Mouse (Mus musculus) B cell, adult 2 months (primary cell): ENCODE data around the gene Hmgcr.

Source experiments
- DNase-seq, 2 experiments: peaks; one replicate each; pipeline ENCODE4 v3.0.0; 2022

Gene Hmgcr

DNA sequence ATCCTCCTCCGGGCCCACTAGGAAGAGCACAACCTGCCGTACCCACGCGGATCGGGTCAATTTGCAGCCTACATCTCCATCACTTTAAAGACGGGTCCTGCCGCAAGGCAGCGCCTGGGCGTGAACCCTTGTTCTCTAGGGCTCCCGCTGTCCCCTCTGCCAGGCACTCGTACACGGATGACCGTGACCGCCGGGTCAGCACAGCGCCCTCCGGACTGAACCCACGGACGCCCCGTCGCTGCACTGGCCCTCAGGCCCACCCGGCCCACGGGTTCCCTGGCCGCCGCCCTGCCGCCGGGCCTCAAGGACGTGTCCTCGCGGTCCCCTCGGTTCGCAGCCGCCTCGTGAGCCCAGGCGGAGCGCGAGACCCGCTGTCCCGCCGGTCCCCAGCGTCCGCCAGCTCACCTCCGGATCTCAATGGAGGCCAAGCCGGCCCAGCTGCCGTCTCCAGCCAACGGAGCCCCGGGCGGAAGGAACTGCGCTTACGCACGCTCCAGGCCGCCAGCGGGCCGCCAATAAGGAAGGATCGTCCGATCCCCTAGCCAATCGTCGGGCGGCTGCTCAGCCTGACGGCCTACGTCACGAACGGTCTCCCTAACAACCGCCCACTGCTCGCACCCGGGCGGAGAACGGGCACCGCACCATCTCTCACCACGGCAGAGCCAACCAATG is at the start of gene Hmgcr:
Gene Hmgcr, minus strand, starts transcription at position 531 of the 672 bp plus-strand sequence.
- DNase-seq: peak; percentile 94 to 95

DNA sequence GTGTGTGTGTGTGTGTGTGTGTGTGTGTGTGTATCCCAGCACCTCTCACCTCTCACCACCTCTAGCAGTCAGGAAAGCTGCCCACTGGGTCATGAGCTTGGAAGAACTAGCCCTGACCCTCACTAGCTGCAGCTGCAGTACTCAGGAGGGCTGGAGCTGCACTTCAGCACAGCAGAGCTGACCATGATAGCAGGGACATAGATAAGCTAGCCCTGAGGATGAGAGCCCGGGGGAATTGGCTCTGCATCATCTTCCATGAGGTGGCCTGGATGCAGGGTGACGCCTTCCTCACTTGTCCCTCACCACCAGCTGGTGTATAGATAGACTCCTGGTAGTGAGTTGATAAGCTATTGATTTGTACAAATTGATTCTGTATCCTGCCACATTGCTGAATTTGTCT is 49.3 kb upstream of the Hmgcr start:
- no peak for DNase-seq

DNA sequence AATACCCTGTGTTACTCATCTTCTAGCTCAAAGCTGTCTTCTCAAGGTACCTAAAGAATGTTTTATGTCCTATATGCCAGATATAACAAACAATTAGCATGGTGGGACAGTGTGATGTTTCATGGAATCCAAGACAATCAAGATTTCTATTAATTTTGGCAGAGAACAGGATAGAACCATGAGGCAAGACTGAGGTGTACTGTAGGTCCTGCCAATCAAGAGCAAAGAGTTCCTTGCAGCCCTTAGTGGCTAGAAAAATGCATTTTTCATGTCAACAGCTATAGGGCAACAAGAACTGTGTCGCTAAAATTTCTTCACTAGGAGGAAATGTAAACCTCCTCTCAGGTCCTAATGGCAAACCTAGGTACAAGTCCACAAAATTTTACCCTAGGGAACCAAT is 47.1 kb upstream of the Hmgcr start:
- DNase-seq: no peak

DNA sequence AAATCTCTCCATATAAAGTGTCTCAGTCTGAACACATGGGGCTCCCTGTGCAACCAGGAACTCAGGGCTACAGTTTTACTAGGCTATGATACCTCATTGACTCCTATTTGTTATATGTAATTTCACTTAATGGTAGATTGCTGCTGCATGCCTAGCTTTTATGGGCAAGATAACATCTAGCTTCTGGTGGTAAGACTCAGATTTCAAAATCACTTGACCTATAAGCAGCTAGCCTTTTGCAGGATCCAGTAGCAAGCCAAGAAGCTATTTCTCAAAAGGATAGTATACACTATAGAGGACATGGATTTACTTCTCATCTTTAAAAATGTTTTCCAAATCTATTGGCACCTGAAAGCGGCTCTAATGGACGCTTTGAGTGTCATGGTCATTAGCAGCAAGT is 45.6 kb upstream of the Hmgcr start:
- DNase-seq: no peak

DNA sequence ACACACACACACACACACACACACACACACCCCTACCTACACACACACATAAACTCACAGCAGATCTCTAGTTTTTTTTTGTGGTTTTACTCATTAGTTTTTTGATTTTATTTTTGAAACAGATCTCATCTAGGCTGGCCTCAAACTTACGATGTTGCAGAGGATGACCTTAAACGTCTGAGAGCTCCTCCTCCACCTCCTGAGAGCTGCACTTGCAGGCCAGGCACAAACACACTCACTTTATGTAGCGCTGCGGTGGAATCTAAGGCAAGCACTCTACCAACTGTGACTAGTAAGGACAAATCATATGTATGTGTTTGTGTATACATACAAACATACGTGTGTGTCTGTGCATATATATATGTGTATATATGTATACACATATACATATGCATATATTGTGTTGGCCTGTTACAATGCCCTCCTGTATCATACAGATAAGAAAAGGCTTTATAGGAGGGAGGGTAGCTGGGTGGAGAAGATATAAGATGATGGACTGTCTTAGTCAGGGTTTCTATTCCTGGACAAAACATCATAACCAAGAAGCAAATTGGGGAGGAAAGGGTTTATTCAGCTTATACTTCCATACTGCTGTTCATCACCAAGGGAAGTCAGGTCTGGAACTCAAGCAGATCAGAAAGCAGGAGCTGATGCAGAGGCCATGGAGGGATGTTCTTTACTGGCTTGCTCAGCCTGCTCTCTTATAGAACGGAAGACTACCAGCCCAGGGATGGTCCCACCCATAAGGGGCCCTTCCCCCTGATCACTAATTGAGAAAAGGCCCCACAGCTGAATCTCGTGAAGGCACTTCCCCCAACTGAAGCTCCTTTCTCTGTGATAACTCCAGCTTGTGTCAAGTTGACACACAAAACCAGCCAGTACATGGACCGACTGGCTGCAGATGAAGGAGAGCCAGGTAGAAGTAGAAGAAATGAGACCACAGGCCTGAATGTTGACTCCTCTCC is 38.8 kb upstream of the Hmgcr start:
- DNase-seq: no peak

DNA sequence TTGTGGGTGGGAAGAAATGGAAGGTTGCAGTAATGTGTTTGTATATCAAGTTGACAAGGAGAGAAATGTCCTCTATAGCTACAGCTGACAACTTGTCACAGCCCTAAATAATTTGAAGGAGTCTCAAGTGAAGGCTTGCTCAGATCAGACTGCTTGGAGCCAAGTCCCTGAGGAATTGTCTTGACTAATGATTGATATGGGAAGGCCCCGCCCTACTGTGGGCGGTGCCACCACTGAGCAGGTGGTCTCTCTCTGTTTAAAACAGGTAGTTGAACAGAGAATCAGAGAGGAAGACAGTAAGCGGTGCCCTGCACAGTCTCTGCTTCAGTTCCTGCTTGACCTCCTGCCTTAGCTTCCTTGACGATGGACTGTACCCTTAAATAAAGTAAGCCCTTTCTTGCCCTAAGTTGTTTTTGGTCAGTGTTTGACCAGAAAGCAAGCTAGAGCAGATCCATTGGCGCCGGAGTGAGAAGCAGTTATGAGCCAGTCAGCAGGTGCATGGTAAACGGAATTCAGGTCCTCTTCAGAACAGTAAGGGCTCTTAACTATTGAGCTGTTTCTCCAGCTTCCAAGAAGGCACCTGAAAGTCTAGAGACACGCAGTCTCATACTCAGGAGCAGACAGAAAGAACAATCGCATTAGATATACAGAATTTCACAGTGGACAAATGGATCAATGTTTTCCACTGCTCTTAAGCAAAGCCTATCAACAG is 32.0 kb upstream of the Hmgcr start:
- no peak for DNase-seq

DNA sequence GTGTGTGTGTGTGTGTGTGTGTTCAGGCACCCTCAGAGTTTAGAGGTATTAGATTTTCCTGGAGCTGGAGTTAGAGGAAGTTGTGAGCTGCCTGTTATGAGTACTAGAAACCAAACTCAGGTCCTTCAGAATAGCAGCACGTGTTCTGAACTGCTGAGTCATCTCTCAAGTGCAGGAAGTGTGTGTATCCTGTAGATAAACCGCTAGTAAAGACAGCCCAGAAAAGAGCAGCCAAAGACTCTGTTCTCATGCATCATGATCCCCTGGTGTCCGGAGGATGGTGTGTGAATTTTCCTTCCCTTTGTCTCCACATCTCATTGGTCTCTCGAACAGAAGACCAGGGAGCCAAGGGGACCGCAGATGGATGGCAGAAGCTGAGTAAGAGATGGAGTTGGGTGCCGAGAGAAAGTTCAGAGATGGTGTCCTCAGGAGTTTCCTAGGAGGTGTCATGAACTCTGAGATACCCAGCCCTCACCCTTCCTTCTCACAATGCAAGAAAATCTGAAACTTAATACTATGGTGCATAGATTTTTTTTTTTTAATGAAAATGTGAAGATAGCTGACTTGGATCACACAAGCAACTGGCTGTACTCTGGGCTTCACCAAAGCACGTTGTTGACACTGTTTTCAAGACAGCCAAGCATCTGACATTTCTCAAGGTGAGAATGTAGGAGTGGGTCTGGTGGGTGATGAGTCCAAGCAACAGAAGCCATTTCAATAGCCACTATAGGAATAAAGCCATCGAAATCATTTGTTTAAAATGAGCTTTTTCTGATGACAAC is 27.3 kb upstream of the Hmgcr start:
- DNase-seq: peak in 1 of 2 experiments; percentile 1

DNA sequence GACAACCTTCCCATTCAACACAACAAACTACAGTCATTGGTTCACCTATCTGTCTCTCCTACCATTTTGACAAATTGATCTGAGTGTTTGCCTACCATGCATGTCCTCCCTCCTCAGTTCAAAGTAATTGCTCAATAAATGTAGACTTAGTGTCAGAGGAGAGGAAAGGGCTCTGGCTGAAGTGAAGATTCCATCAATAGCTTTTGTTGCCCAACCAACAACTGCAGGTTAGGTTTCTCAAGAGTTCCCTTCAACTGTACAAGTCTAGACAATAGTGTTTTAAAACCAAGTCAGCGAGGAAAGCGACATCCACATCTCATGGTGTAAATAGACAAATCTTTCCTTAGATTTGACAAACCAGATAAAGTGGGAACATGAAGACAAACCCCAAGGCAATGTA is 24.7 kb upstream of the Hmgcr start:
- no peak for DNase-seq

DNA sequence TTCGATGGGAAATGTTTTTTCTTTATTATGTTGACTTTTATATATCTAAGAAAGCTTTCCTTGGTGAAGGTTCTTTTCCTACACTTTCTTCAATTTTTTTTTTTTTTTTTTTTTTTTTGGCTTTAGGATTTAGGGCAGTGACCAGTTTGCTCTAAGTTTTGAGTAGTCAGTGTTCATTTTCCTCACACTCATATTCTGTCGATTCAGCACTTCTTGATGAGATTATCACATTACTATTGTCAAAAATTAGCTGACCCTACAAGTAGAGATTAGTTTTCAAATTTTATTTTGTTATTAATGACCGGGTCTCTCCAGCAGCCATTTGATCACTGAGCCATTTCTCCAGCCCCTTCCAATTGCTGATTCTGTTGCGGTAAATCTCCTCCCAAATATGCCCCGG is 19.2 kb upstream of the Hmgcr start:
- DNase-seq: no peak

DNA sequence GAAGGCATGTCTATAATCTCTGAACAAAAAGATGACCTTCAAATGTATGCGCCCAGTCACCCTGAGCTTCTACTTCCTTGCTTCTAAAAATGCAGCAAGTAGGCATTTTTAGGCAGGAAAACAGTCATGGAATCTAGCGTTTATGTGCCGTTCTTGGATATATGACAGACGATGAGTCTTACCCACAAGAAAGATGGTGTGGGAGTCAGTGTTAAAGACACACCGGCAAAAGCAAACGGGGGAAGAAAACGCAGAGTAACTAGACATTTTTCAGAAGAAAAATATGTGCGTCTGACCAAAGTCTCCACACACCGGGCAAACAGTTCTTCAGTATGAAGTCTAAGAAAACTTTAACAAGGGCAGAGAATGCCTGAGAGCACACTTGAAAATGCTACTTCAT is 16.5 kb upstream of the Hmgcr start:
- no peak for DNase-seq

DNA sequence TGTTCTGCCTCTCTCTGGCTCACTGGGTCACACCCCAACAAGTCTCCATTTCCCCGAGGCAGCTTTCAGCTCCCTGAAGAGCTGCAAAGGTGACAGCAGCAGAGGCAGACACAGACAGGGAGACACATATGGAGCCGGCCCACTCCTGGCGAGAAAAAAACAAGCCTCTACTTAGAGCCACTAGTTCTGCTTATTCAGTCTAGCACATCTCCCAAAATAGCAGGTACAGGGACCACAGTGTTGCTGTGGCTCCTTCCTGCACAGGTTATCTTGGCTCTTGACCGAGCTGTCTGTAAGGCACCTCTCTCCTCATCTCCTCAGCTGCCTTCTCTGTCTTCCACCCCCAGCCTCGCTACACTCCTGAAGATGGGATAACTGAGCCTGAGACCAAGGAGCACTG is 14.0 kb upstream of the Hmgcr start:
- DNase-seq: no peak

DNA sequence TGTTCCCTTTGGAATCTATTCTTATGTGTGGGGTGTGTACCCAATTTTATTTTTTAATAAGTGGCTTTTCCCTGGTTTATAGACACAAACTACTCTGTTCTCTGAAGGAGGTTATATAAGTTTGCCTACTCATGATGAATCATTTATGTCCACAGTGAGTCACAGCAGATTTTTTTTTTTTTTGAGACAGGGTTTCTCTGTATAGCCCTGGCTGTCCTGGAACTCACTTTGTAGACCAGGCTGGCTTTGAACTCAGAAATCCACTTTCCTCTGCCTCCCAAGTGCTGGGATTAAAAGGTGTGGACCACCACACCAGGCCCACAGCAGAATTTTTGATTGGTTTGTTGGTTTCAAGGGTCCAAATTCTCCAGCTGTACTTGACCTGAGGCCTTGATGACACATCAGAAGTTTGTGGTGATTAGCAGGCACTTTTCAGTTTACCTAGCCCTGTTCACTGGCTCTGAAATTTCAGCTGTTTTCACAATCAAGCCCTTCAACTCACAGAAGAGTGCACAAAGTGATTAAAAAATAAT is 10.4 kb upstream of the Hmgcr start:
- no peak for DNase-seq

DNA sequence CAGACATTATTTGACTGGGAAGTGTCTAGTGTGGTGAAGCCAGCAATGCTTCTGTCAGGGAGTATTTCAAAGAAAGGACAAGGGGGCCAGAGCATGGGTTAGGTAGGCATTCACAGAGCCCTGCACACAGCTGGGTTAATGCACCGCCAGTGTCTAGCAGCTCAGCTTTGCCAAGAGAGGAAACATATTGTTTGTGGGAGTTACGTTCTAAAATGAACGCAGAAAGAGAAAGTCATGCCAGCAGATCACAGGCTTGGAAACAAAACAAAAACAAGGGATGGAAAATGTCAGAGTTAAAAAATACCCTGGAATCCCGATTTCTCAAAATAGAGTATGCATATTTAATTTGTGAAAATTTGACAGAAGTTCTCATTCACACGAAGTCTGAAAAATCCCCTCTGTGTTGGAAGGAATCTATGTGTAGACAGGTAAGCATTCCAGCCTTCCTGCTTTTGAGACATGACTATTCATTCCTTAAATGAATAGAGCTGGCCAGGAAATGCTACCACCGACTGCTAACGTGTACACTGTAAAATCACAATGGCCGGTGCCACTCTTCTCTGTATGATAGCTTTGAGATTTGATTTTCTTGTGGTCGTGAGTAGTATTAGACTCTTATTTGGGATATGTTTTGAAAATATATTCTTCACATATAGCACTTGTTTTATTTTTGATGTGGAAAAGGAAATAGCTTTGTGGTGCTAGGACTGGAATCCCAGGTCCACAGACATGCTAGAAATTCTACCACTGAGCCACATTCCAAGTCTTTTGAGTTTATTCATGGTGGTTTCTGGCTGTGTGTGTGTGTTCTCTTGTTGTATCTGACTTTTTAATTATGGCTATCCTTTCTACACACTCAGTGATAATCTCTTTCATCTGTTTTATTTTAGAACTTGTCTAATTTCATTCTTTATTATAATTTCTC is 9.7 kb upstream of the Hmgcr start:
- no peak for DNase-seq

DNA sequence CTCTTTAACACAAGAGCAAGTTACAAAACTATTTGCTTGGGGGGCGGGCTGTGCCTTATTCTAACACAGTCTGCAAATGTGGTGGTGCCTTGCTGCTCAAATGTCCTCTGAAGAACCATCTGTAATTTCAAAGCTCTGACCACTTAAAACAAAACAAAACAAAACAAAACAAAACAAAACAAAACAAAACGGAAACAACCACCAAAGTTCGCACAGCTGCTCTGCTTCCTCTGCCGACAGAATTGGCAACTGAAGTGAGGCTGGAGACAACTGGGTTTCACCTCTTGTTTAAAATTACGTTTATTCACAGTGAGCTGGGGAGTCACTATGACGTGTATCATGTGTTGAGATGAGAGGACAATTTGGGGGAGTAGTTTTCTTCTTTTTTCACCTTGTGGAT is 7.9 kb upstream of the Hmgcr start:
- DNase-seq: no peak

DNA sequence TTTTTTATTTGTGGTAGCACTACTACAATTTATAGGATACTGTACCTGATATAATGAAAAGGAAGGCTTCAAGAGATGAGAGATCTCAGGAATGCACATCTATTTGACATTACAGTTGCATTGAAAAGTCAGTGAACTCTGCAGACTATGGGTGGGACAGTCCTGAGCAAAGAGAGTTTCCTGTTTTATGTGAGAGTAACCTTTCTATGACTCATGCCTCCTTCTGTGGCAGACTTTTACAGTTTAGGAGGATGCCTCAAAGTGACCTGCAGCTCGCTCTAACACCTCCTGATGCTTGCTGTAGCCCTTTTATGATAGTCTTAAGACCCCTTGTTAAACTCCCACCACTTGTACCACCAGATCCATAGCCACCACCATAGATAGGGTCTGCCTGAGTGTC is 6.3 kb upstream of the Hmgcr start:
- no peak for DNase-seq

DNA sequence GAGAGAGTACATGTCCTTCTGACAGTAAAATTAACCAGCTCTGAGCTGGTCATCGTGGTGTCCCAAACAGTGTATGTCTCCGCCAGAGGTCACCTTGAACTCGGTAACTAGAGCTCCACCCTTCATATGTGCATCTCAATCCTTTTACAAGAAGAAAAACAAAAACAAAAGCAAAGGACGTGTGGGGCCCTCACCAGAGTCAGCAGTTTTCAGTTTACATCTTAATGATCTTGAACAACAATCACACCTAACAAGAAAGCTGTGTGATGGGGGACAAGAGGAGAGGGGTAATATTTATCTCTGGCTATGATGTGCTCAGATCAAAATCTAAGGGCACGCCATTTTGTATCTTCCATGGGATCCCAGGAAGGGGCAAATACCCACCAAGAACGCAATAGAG is 5.0 kb upstream of the Hmgcr start:
- no peak for DNase-seq

DNA sequence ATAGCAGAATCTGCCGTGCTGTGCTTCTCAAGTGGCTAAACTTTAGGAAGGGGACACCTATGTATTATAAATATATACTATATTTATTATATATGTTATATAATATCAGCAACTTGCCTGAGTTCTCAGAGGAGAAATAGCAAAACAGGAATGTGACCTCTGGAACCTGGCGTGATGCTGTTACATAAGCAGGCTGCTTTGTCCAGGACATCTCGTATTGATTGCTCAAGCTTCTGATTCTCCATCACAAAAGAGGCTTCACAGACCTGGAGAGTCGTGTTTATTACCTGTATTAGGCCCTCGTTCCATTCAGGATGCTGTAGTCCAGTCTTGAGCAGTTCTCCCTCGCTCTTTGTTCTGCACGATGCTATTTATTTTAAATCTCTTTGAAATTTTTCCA is 3.1 kb upstream of the Hmgcr start:
- no peak for DNase-seq

DNA sequence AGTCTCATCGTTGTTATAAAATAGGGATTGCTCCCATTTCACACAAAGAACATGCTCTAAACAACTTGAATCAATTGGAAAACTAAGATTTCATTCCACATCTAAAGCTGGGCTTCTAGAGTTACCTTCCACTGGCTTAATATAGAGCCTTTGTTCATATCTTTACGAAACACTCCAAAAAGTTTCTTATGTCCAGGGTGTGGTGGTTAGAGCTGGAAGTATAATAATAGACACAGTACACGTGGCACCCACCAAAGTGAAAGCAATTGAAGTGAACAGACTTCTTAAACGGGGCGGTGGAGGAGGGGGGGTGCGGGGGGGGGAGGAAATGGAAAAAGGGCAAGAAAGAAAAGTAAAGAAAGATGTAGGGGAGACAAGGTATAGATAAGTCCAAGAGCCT is 1.5 kb upstream of the Hmgcr start:
- DNase-seq: no peak

DNA sequence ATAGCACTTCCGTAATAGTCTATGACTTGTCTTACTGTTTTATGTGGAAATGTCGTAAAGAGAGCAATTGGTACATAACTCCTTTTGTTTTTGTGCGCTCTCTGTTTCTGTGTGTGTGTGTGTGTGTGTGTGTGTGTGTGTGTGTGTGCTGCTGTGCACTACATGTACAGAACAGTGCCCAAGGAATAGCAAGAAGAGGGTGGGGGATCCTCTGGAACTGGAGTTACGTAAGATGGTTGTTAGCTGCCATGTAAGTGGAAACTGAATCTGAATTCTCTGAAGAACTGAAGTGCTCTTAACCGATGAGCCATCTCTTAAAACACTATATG is 1.1 kb upstream of the Hmgcr start:
- no peak for DNase-seq

DNA sequence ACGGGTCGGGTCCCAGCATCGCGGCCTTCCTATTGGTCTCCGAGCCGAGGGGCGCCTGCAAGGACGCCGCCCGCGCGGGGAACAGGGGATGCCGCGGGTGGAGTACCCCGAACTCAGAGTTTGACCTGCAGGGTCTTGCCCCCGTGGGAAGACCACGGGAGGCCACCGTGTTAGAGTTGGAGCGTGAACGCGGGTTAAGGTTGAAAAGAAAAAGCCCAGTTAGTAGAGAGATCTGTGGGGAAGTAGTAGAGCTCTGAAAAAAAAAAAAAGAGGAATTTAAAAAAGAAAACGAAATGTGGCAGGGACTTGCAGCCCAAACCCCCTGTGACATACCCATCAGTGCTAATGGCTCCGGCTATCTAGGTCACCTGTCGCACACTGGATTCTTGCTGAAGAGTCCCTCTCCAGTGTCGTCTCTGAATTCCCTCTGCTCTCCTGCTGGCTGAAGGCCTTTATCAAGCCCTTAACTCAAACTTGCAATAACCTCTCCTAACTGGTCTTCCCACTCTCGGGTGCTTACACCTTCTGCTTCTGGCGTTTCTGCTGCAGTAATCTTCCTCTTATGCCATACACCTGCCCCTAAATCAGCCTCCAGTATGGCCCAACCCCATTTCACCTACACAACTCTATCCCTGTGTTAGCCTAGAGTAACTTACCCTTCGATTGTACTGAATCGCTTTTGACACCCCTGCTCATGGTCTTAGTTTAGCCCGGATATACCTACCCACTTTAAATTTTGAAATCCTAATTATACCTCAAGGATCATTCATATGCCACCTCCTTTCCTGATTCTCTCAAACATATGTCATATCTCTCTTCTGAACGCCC is 556 bp upstream of the Hmgcr start:
- no peak for DNase-seq

DNA sequence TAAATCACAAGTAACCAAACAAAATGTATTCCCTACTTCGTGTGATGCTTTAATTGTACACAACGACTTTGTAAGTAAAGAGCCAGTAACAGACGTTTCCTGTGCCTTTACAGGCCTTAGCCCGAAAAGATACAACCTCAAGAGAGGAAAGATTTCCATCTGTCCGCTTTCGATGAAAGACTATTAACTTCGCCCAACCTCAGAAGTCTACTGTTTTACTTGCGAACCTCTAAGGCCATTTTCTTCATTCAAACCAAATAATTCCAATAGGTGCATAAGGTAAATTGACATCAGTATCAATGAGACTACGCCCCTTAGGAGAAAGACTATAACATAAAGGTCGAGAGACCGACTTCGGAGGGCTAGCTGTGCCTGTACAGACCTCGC is 724 bp downstream of the Hmgcr start:
- DNase-seq: no peak
